In genomic region chr11:86672772-86673171, GRCm38 (mm10) we compare ENCODE assay signal across 23 mouse cellular contexts. TPM values are rescaled to one million over a fixed set of nuclear protein-coding genes. Genes with fewer than 3 reads are reported as not detected.
A peak's percentile ranks its signal among the peaks of the same experiment; 100 is the strongest.
DNase-seq lines count a peak whose midpoint lies in the region; ATAC-seq and TF ChIP-seq lines count a peak whose summit lies in the region.
"Had no signal": no experiment of that assay in that cellular context is flagged by ENCODE, and none has a peak within 500 bp of the region (broad histone marks: within the 10 kb centered on the region; RNA-seq: fewer than 3 reads in every experiment).

No protein-coding gene starts in this region.

- in situ Hi-C loops in CH12.LX (cut with MboI; ENCODE audit: low pct_ligation_motif_present, low pct_unique_long_range_greater_than_20kb, low sequenced_read_pairs): no loop called here

- no peak for TF ChIP-seq CTCF in layer of hippocampus, adult 2 months (conservative IDR thresholded peaks at IDR 0.05)
- no peak for TF ChIP-seq CTCF in CH12.LX (conservative IDR thresholded peaks at IDR 0.05 in 1 of 2, IDR thresholded peaks at IDR 0.05 in 1 of 2; ENCODE audit: low read depth in 2 of 2, low read length in 2 of 2)
- no peak for TF ChIP-seq CTCF in MEL (IDR thresholded peaks at IDR 0.05 in 2 of 3, conservative IDR thresholded peaks at IDR 0.05 in 1 of 3; ENCODE audit: control insufficient read depth in 1 of 3, insufficient read depth in 1 of 3, low read depth in 2 of 3, low read length in 3 of 3, poor library complexity in 1 of 3, severe bottlenecking in 1 of 3)
- no peak for TF ChIP-seq CTCF in stomach, postnatal 0 days (IDR thresholded peaks at IDR 0.05; ENCODE audit: low read depth)

- peaks cover 3 to 36% of the 10 kb centered on the region in 2 experiments for H3K36me3 ChIP-seq in CH12.LX (replicated peaks in 1 of 2; ENCODE audit: control insufficient read depth in 1 of 2, insufficient read depth in 1 of 2, low read length in 1 of 2)
- H3K36me3 ChIP-seq in MEL (ENCODE audit: control insufficient read depth in 1 of 2, insufficient read depth in 2 of 2, low read length in 2 of 2): peaks cover 1 to 42% of the 10 kb centered on the region in 2 experiments; a peak in 3 of 4 replicates
- H3K36me3 ChIP-seq in macrophage (ENCODE audit: inconsistent target): no peaks in the 10 kb centered on the region
- no peaks in the 10 kb centered on the region for H3K36me3 ChIP-seq in midbrain, embryonic 11.5 days (ENCODE audit: control insufficient read depth, insufficient read depth, low read length)
- H3K36me3 ChIP-seq in stomach, postnatal 0 days (ENCODE audit: control insufficient read depth, insufficient read depth, low read length): no peaks in the 10 kb centered on the region
- H3K36me3 ChIP-seq: forebrain, embryonic 15.5 days; hindbrain, embryonic 13.5 days; intestine, embryonic 15.5 days had no signal

- peak overlapping the region; percentile 55; the same call in 1 of the 2 replicates for H3K9ac ChIP-seq in CH12.LX (ENCODE audit: insufficient read depth, low read depth)
- H3K9ac ChIP-seq in MEL (ENCODE audit: control insufficient read depth, low read depth, low read length, poor library complexity, severe bottlenecking): no peak overlapping the region
- H3K9ac ChIP-seq in midbrain, embryonic 11.5 days (ENCODE audit: low read length): no peak overlapping the region
- H3K9ac ChIP-seq in stomach, postnatal 0 days (ENCODE audit: low read length): no peak overlapping the region
- H3K9ac ChIP-seq: forebrain, embryonic 15.5 days; hindbrain, embryonic 13.5 days; intestine, embryonic 15.5 days had no signal

- no peak overlapping the region for H3K4me3 ChIP-seq in layer of hippocampus, adult 2 months
- no peak overlapping the region for H3K4me3 ChIP-seq in CH12.LX (replicated peaks in 1 of 3; ENCODE audit: low read depth in 2 of 3, low read length in 2 of 3, poor library complexity in 1 of 3)
- no peak overlapping the region for H3K4me3 ChIP-seq in MEL (ENCODE audit: control insufficient read depth in 1 of 2, insufficient read depth in 1 of 2, low read depth in 2 of 2, low read length in 2 of 2)
- H3K4me3 ChIP-seq in macrophage (ENCODE audit: inconsistent target): no peak overlapping the region
- no peak overlapping the region for H3K4me3 ChIP-seq in midbrain, embryonic 11.5 days (ENCODE audit: low read depth, low read length)
- no peak overlapping the region for H3K4me3 ChIP-seq in stomach, postnatal 0 days (ENCODE audit: low read depth, low read length)
- H3K4me3 ChIP-seq: embryonic facial prominence, embryonic 10.5 days; erythroblast, embryonic 14.5 days; forebrain, embryonic 10.5 days; forebrain, embryonic 15.5 days; heart, embryonic 10.5 days; hindbrain, embryonic 13.5 days; intestine, embryonic 15.5 days had no signal

- no peak for DNase-seq in layer of hippocampus, adult 2 months (ENCODE audit: low spot score in 2 of 2)
- DNase-seq in layer of hippocampus, adult 11-12 months (ENCODE audit: low spot score): no peak
- DNase-seq in CH12.LX (ENCODE audit: extremely low read depth) (no peak), MEL (ENCODE audit: low read depth, low spot score) (no peak)
- DNase-seq in midbrain, embryonic 11.5 days (ENCODE audit: low spot score, missing footprints): no peak
- no peak for DNase-seq in stomach, postnatal 0 days (ENCODE audit: low spot score)
- DNase-seq: adrenal gland, postnatal 25 days; cerebellum, adult 2 months; cerebellum, postnatal 10 days; gastrocnemius, postnatal 36 days; heart, adult 18-20 months; heart, postnatal 14 days had no signal

- H3K27me3 ChIP-seq in CH12.LX (replicated peaks) (no peaks in the 10 kb centered on the region), MEL (ENCODE audit: control insufficient read depth in 1 of 2, insufficient read depth in 2 of 2, low read length in 2 of 2) (no peaks in the 10 kb centered on the region)
- no peaks in the 10 kb centered on the region for H3K27me3 ChIP-seq in midbrain, embryonic 11.5 days (ENCODE audit: control insufficient read depth, insufficient read depth, low read length)
- no peaks in the 10 kb centered on the region for H3K27me3 ChIP-seq in stomach, postnatal 0 days (ENCODE audit: control insufficient read depth, insufficient read depth, low read length)
- H3K27me3 ChIP-seq: forebrain, embryonic 15.5 days; hindbrain, embryonic 13.5 days; intestine, embryonic 15.5 days; Patski had no signal

- no peak for TF ChIP-seq POLR2A in CH12.LX (IDR thresholded peaks at IDR 0.05; ENCODE audit: low read depth, low read length)
- TF ChIP-seq POLR2A in MEL (IDR thresholded peaks at IDR 0.05; ENCODE audit: control insufficient read depth in 1 of 2, insufficient read depth in 1 of 2, low read depth in 1 of 2, low read length in 2 of 2, poor library complexity in 1 of 2): no peak

- H3K79me2 ChIP-seq in CH12.LX (replicated peaks; ENCODE audit: control insufficient read depth, extremely low read depth, insufficient read depth, poor library complexity, severe bottlenecking): peaks cover 9% of the 10 kb centered on the region
- H3K79me2 ChIP-seq in MEL (ENCODE audit: control insufficient read depth, insufficient read depth, low read length, poor library complexity): peaks cover 23% of the 10 kb centered on the region
- H3K79me2 ChIP-seq in macrophage (ENCODE audit: inconsistent target): peaks cover 88% of the 10 kb centered on the region

- H3K9me3 ChIP-seq in CH12.LX (replicated peaks; ENCODE audit: low read length): no peaks in the 10 kb centered on the region
- no peaks in the 10 kb centered on the region for H3K9me3 ChIP-seq in MEL (replicated peaks; ENCODE audit: insufficient read depth, low read length)
- H3K9me3 ChIP-seq in midbrain, embryonic 11.5 days (ENCODE audit: control insufficient read depth, low read length): no peaks in the 10 kb centered on the region
- no peaks in the 10 kb centered on the region for H3K9me3 ChIP-seq in stomach, postnatal 0 days (ENCODE audit: control insufficient read depth, low read length)
- H3K9me3 ChIP-seq: embryonic facial prominence, embryonic 10.5 days; forebrain, embryonic 10.5 days; forebrain, embryonic 15.5 days; G1E; heart, embryonic 10.5 days; hindbrain, embryonic 13.5 days; intestine, embryonic 15.5 days had no signal

- H3K27ac ChIP-seq in layer of hippocampus, adult 2 months: peak overlapping the region; percentile 74
- no peak overlapping the region for H3K27ac ChIP-seq in CH12.LX (ENCODE audit: insufficient read depth, low read depth)
- H3K27ac ChIP-seq in MEL (ENCODE audit: control insufficient read depth, low read depth, low read length): no peak overlapping the region
- H3K27ac ChIP-seq in macrophage: 0 out of 2 replicates have a peak overlapping the region, but pooled peaks have one; percentile 16
- H3K27ac ChIP-seq in midbrain, embryonic 11.5 days (ENCODE audit: low read depth, low read length): no peak overlapping the region
- H3K27ac ChIP-seq in stomach, postnatal 0 days (replicated peaks): no peak overlapping the region
- H3K27ac ChIP-seq: embryonic facial prominence, embryonic 10.5 days; forebrain, embryonic 10.5 days; forebrain, embryonic 15.5 days; heart, embryonic 10.5 days; hindbrain, embryonic 13.5 days; intestine, embryonic 15.5 days had no signal

- ATAC-seq in midbrain, embryonic 11.5 days (ENCODE audit: low FRiP score): no peak
- no peak for ATAC-seq in stomach, postnatal 0 days (ENCODE audit: low FRiP score, low TSS enrichment)
- ATAC-seq: activated CD4-positive, CD25-positive, alpha-beta regulatory T cell, adult 4 months; forebrain, embryonic 15.5 days; intestine, embryonic 15.5 days; Patski had no signal

- H3K4me1 ChIP-seq in CH12.LX (ENCODE audit: control insufficient read depth in 1 of 2, insufficient read depth in 2 of 2): peaks cover 12 to 33% of the 10 kb centered on the region in 2 experiments; a peak in 3 of 4 replicates
- peaks cover 27 to 35% of the 10 kb centered on the region in 2 experiments for H3K4me1 ChIP-seq in MEL (ENCODE audit: control insufficient read depth in 1 of 2, insufficient read depth in 2 of 2, low read length in 2 of 2)
- no peaks in the 10 kb centered on the region for H3K4me1 ChIP-seq in midbrain, embryonic 11.5 days (ENCODE audit: control insufficient read depth, insufficient read depth, low read length)
- no peaks in the 10 kb centered on the region for H3K4me1 ChIP-seq in stomach, postnatal 0 days (replicated peaks; ENCODE audit: control insufficient read depth, insufficient read depth)
- H3K4me1 ChIP-seq: embryonic facial prominence, embryonic 10.5 days; forebrain, embryonic 10.5 days; forebrain, embryonic 15.5 days; hindbrain, embryonic 13.5 days; intestine, embryonic 15.5 days had no signal

- no peak overlapping the region for H3K4me2 ChIP-seq in CH12.LX (ENCODE audit: insufficient read depth, low read depth, poor library complexity, severe bottlenecking)
- no peak overlapping the region for H3K4me2 ChIP-seq in midbrain, embryonic 11.5 days
- H3K4me2 ChIP-seq in stomach, postnatal 0 days (replicated peaks; ENCODE audit: low read depth): no peak overlapping the region
- H3K4me2 ChIP-seq: forebrain, embryonic 15.5 days; hindbrain, embryonic 13.5 days; intestine, embryonic 15.5 days had no signal

- dilution Hi-C loops in CH12.LX (cut with MboI; ENCODE audit: extremely low pct_ligation_motif_present, extremely low pct_unique_long_range_greater_than_20kb, low sequenced_read_pairs): no loop called here

- WGBS in macrophage (ENCODE audit: missing documents): 63% methylated on average over 3 of the region's 3 CpGs
- WGBS in midbrain, embryonic 11.5 days: 86% methylated on average over 3 of the region's 3 CpGs
- 59% methylated on average over 3 of the region's 3 CpGs for WGBS in stomach, postnatal 0 days

- TF ChIP-seq RAD21 in CH12.LX (IDR thresholded peaks at IDR 0.05; ENCODE audit: low read depth, low read length) (no peak), MEL (IDR thresholded peaks at IDR 0.05; ENCODE audit: low read depth, low read length) (no peak)

- no peak for TF ChIP-seq EP300 in CH12.LX (IDR thresholded peaks at IDR 0.05; ENCODE audit: low read length)
- TF ChIP-seq EP300 in MEL (IDR thresholded peaks at IDR 0.05; ENCODE audit: low read depth in 1 of 2, low read length in 2 of 2): peak in 1 of 2 experiments; percentile 51; a peak in 1 of 4 replicates
- TF ChIP-seq EP300 in stomach, postnatal 0 days (optimal IDR thresholded peaks at IDR 0.05): no peak

RNA-seq across cellular contexts. Expression of gene Vmp1, which starts 10.9 kb away (rescaled TPM):
- total RNA-seq in layer of hippocampus, adult 2 months (2021): 100 to 1,000 TPM; 111 to 139 TPM
- total RNA-seq in CH12.LX (2012; rRNA removed): 80.9 and 86.9 TPM in 2 replicates
- total RNA-seq in CH12.LX (2014; rRNA removed): 209 and 231 TPM in 2 replicates
- polyA plus RNA-seq in CH12.LX (2012; ENCODE audit: insufficient read length, low read depth): 166 and 167 TPM in 2 replicates
- 61.8 and 64.4 TPM in 2 replicates for total RNA-seq in MEL (2012; rRNA removed)
- 10 to 100 TPM in 1 of 2 experiments, not detected in 1; 94.9 TPM for polyA plus RNA-seq in MEL (2012; ENCODE audit: insufficient read depth in 1 of 2, insufficient read length in 2 of 2, low read depth in 1 of 2, low replicate concordance in 2 of 2, missing spikeins in 1 of 2)
- total RNA-seq in macrophage (2018; cell fraction: chromatin; rRNA removed): 1,000 to 10,000 TPM in 19 of 26 experiments, 100 to 1,000 TPM in 7; 453 to 1,709 (median 1,185) TPM
- 100 to 1,000 TPM in 22 of 26 experiments, 10 to 100 TPM in 4; 78.5 to 270 (median 141) TPM for total RNA-seq in macrophage (2018; cell fraction: cytosol; rRNA removed)
- total RNA-seq in macrophage (2018; cell fraction: nucleus; rRNA removed): 1,000 to 10,000 TPM in 24 of 26 experiments, 100 to 1,000 TPM in 2; 806 to 3,396 (median 2,155) TPM
- polyA plus RNA-seq in macrophage (2018): 100 to 184 TPM (median 127 TPM) in 3 replicates
- 93.7 and 103 TPM in 2 replicates for polyA plus RNA-seq in midbrain, embryonic 11.5 days (2014; fragmentation: Nextera tagmentation; extraction: Ambion mirVana)
- polyA plus RNA-seq in stomach, postnatal 0 days (2015; fragmentation: Nextera tagmentation; extraction: Ambion mirVana): 162 and 181 TPM in 2 replicates

RNA-seq across cellular contexts. Expression of gene Ptrh2, which starts 11.0 kb away (rescaled TPM):
- total RNA-seq in layer of hippocampus, adult 2 months (2021): 10 to 100 TPM in 1 of 2 experiments, 1 to 10 TPM in 1; 9.0 to 10.1 TPM
- 29.8 and 39.4 TPM in 2 replicates for total RNA-seq in CH12.LX (2012; rRNA removed)
- total RNA-seq in CH12.LX (2014; rRNA removed): 34.7 and 40.9 TPM in 2 replicates
- 48.2 and 54.5 TPM in 2 replicates for polyA plus RNA-seq in CH12.LX (2012; ENCODE audit: insufficient read length, low read depth)
- 37.3 and 40.3 TPM in 2 replicates for total RNA-seq in MEL (2012; rRNA removed)
- polyA plus RNA-seq in MEL (2012; ENCODE audit: insufficient read depth in 1 of 2, insufficient read length in 2 of 2, low read depth in 1 of 2, low replicate concordance in 2 of 2, missing spikeins in 1 of 2): 10 to 100 TPM in 1 of 2 experiments, not detected in 1; 30.0 TPM
- total RNA-seq in macrophage (2018; cell fraction: chromatin; rRNA removed): 1 to 10 TPM in 22 of 26 experiments, under 1 TPM in 4; 0.43 to 8.2 (median 2.4) TPM
- 1 to 10 TPM; 2.6 to 8.1 (median 6.1) TPM for total RNA-seq in macrophage (2018; cell fraction: cytosol; rRNA removed)
- total RNA-seq in macrophage (2018; cell fraction: nucleus; rRNA removed): 1 to 10 TPM in 25 of 26 experiments, under 1 TPM in 1; 0.96 to 9.8 (median 3.0) TPM
- polyA plus RNA-seq in macrophage (2018): 4.8 to 8.1 TPM (median 5.8 TPM) in 3 replicates
- polyA plus RNA-seq in midbrain, embryonic 11.5 days (2014; fragmentation: Nextera tagmentation; extraction: Ambion mirVana): 41.8 and 41.9 TPM in 2 replicates
- polyA plus RNA-seq in stomach, postnatal 0 days (2015; fragmentation: Nextera tagmentation; extraction: Ambion mirVana): 19.4 and 19.8 TPM in 2 replicates

Comparison
In these comparisons a context has a peak if more than half of its experiments do, and no peak if none do; other contexts are left out.
1. H3K27ac ChIP-seq: peak in layer of hippocampus, adult 2 months (single experiment) and macrophage (single experiment); none in CH12.LX (single experiment), MEL (single experiment), midbrain, embryonic 11.5 days (single experiment) and stomach, postnatal 0 days (single experiment).